Mouse (Mus musculus): ENCODE measurements around the gene Sat1. TPM values are rescaled to one million over a fixed set of nuclear protein-coding genes. Genes with fewer than 3 reads are reported as not detected.

The Sat1 gene
- total RNA-seq (2012; rRNA removed): 50.5 and 111 TPM in 2 replicates

DNA sequence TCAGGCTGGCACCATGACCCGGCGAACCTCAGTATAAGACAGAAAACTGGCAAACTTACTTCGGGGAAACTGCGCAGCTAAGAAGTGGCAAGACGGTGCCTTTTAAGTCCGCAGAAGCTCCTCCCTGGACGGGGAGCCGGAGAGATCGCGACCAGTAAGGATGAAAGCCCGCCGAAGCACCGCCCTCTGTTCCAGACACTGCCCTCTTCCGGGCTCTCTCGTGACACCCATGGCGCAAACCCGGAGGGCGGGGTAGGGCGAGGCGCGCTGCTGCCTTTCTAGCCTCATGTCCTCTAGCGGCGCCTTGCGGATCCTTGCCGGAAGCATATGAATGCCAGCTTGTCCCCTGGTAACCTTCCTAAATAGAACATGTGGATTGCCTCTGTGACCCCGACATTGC is at the start of gene Sat1:
Gene Sat1, minus strand, starts transcription at position 179 of the 400 bp plus-strand sequence.
- DNase-seq (ENCODE audit: low read depth, low spot score): peak; percentile 74
- TF ChIP-seq MAFK (IDR thresholded peaks at IDR 0.05; ENCODE audit: insufficient read depth, low read depth, low read length) (no peak), CHD2 (IDR thresholded peaks at IDR 0.05; ENCODE audit: low read depth, low read length) (no peak), ZNF384 (IDR thresholded peaks at IDR 0.05; ENCODE audit: low read depth, low read length) (no peak), HCFC1 (IDR thresholded peaks at IDR 0.05; ENCODE audit: borderline replicate concordance, insufficient read depth, low read length) (no peak), ZC3H11A (IDR thresholded peaks at IDR 0.05; ENCODE audit: borderline replicate concordance, low read depth, low read length) (no peak)
- H3K4me3 ChIP-seq (ENCODE audit: insufficient read depth in 1 of 2, low read depth in 1 of 2, low read length in 2 of 2, poor library complexity in 1 of 2, severe bottlenecking in 1 of 2): peak within 1 kb of the TSS; percentile 90 to 92
- peak within 1 kb of the TSS; percentile 87 for H3K9ac ChIP-seq (ENCODE audit: insufficient read depth, low read depth, low read length, poor library complexity, severe bottlenecking)
- H3K4me1 ChIP-seq (ENCODE audit: control insufficient read depth in 2 of 2, insufficient read depth in 2 of 2, low read length in 2 of 2, poor library complexity in 1 of 2): no peaks in the 10 kb centered on the region
- no peaks in the 10 kb centered on the region for H3K9me3 ChIP-seq (ENCODE audit: control insufficient read depth, insufficient read depth, low read depth, low read length)
- peaks cover 2% of the 10 kb centered on the region; the same call in 1 of the 2 replicates for H3K36me3 ChIP-seq (ENCODE audit: control insufficient read depth, insufficient read depth, low read length, poor library complexity, severe bottlenecking)
- H3K27ac ChIP-seq (ENCODE audit: insufficient read depth, low read depth, low read length, poor library complexity, severe bottlenecking): peak within 1 kb of the TSS; percentile 79; the same call in 1 of the 2 replicates
- in situ Hi-C loops (cut with MboI; ENCODE audit: low sequenced_read_pairs in 2 of 2, unreplicated experiment in 2 of 2): no loop called here

DNA sequence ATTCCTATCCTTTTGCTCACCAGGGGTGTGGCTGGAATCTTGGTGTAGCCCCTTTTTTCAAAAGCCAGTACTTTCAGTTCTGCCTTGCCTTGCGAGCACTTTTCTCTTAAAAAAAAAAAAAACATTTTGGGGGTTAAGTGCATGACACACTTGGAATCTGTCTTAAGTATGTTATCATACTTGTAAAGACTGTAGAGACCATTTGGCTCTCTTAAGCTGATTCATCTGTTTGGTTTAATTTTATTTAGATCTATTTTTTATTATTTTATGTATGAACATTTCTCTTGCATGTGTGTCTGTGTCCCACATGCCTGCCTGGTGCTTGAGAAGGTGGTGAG is 46.6 kb upstream of the Sat1 start:
- TF ChIP-seq ZNF384 (IDR thresholded peaks at IDR 0.05; ENCODE audit: low read depth, low read length) (peak; percentile 82), CHD2 (IDR thresholded peaks at IDR 0.05; ENCODE audit: low read depth, low read length) (no peak)
- Histone ChIP-seq H3K4me1 (ENCODE audit: control insufficient read depth in 2 of 2, insufficient read depth in 2 of 2, low read length in 2 of 2, poor library complexity in 1 of 2) (no peaks in the 10 kb centered on the region; a peak in 1 of 4 replicates), H3K9ac (ENCODE audit: insufficient read depth, low read depth, low read length, poor library complexity, severe bottlenecking) (peak overlapping the region; percentile 99)

DNA sequence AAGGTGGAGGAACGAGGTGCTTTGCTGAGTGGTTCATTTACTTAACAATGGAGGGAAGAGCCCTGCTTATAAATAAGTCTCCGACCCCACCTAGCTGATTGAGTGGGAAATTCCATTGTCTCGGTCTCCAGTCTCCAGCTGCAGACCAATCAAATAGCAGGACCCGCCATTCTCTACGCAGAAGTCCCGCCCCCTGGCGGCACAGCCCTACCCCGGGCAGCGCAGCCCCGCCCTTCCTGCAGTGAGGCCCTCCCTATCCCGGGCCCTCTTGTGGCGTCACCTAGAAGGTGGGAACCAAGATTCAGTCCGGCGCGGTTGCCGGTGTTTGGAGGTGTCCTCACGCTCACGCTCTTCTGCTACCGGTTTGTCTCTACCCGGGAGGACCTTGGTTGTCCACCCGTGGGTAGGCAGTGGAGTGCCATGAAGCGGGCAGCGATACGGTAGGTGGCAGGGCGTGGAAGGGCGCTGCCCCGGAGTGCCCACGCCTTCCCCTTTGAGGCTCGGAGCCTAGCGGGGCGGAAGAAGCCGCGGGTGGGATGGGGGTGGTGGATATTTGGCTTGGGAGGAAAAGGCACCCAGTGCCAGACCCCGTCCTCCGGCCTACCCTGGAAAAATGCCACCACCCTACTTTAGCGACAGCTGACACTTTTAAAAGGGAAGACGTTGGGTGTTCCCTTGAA is 46.1 kb upstream of the Sat1 start, which contains the start of gene Acot9:
Gene Acot9, plus strand, starts transcription at position 209 of the 680 bp plus-strand sequence.
- in situ Hi-C loops (cut with MboI; ENCODE audit: low sequenced_read_pairs in 2 of 2, unreplicated experiment in 2 of 2): no loop called here
- peak within 1 kb of the TSS; percentile 99 for H3K9ac ChIP-seq (ENCODE audit: insufficient read depth, low read depth, low read length, poor library complexity, severe bottlenecking)
- DNase-seq (ENCODE audit: low read depth, low spot score): peak; percentile 69
- no peaks in the 10 kb centered on the region for H3K36me3 ChIP-seq (ENCODE audit: control insufficient read depth, insufficient read depth, low read length, poor library complexity, severe bottlenecking)
- peak within 1 kb of the TSS; percentile 99 to 100 for H3K4me3 ChIP-seq (ENCODE audit: insufficient read depth in 1 of 2, low read depth in 1 of 2, low read length in 2 of 2, poor library complexity in 1 of 2, severe bottlenecking in 1 of 2)
- peak within 1 kb of the TSS; percentile 97 for H3K27ac ChIP-seq (ENCODE audit: insufficient read depth, low read depth, low read length, poor library complexity, severe bottlenecking)
- TF ChIP-seq CHD2 (IDR thresholded peaks at IDR 0.05; ENCODE audit: low read depth, low read length): no peak
- no peak for TF ChIP-seq ZNF384 (IDR thresholded peaks at IDR 0.05; ENCODE audit: low read depth, low read length)
- no peak for TF ChIP-seq MAFK (IDR thresholded peaks at IDR 0.05; ENCODE audit: insufficient read depth, low read depth, low read length)
- TF ChIP-seq ZC3H11A (IDR thresholded peaks at IDR 0.05; ENCODE audit: borderline replicate concordance, low read depth, low read length): no peak
- no peak; the same call in 1 of the 2 replicates for TF ChIP-seq HCFC1 (IDR thresholded peaks at IDR 0.05; ENCODE audit: borderline replicate concordance, insufficient read depth, low read length)
- H3K4me1 ChIP-seq (ENCODE audit: control insufficient read depth in 2 of 2, insufficient read depth in 2 of 2, low read length in 2 of 2, poor library complexity in 1 of 2): no peaks in the 10 kb centered on the region; a peak in 1 of 4 replicates
- H3K9me3 ChIP-seq (ENCODE audit: control insufficient read depth, insufficient read depth, low read depth, low read length): no peaks in the 10 kb centered on the region

More for the DNA sequence above, 46.6 kb upstream of the Sat1 start:
- no peaks in the 10 kb centered on the region for H3K9me3 ChIP-seq (ENCODE audit: control insufficient read depth, insufficient read depth, low read depth, low read length)
- DNase-seq (ENCODE audit: low read depth, low spot score): no peak
- no peaks in the 10 kb centered on the region for H3K36me3 ChIP-seq (ENCODE audit: control insufficient read depth, insufficient read depth, low read length, poor library complexity, severe bottlenecking)
- in situ Hi-C loops (cut with MboI; ENCODE audit: low sequenced_read_pairs in 2 of 2, unreplicated experiment in 2 of 2): no loop called here
- peak overlapping the region; percentile 99 to 100 for H3K4me3 ChIP-seq (ENCODE audit: insufficient read depth in 1 of 2, low read depth in 1 of 2, low read length in 2 of 2, poor library complexity in 1 of 2, severe bottlenecking in 1 of 2)
- no peak overlapping the region; the same call in 1 of the 2 replicates for H3K27ac ChIP-seq (ENCODE audit: insufficient read depth, low read depth, low read length, poor library complexity, severe bottlenecking)

DNA sequence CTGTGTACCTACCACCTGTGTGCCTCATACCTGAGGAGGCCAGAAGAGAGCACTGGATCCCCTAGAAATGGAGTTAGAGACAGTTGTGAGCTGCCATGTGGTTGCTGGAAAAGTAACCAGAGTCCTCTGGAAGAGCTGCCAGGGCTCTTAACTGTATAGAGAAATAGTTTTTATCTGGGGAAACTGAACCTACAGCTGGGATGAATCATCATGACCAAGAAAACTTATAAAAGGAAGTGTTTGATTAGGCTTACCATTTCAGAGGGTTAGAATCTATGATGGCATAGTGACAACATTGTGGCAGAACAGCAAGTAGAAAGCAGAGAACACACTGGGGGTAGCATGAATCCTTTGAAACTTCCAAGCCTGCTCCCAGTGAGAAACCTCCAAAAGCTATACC is 40.6 kb upstream of the Sat1 start:
- no peak overlapping the region for H3K4me3 ChIP-seq (ENCODE audit: insufficient read depth in 1 of 2, low read depth in 1 of 2, low read length in 2 of 2, poor library complexity in 1 of 2, severe bottlenecking in 1 of 2)
- no peak for TF ChIP-seq HCFC1 (IDR thresholded peaks at IDR 0.05; ENCODE audit: borderline replicate concordance, insufficient read depth, low read length)
- no peak for TF ChIP-seq ZNF384 (IDR thresholded peaks at IDR 0.05; ENCODE audit: low read depth, low read length)
- TF ChIP-seq CHD2 (IDR thresholded peaks at IDR 0.05; ENCODE audit: low read depth, low read length): no peak
- no peak for TF ChIP-seq ZC3H11A (IDR thresholded peaks at IDR 0.05; ENCODE audit: borderline replicate concordance, low read depth, low read length)
- TF ChIP-seq MAFK (IDR thresholded peaks at IDR 0.05; ENCODE audit: insufficient read depth, low read depth, low read length): no peak
- no peaks in the 10 kb centered on the region for H3K36me3 ChIP-seq (ENCODE audit: control insufficient read depth, insufficient read depth, low read length, poor library complexity, severe bottlenecking)
- no peak overlapping the region for H3K27ac ChIP-seq (ENCODE audit: insufficient read depth, low read depth, low read length, poor library complexity, severe bottlenecking)
- no peaks in the 10 kb centered on the region for H3K9me3 ChIP-seq (ENCODE audit: control insufficient read depth, insufficient read depth, low read depth, low read length)
- in situ Hi-C loops (cut with MboI; ENCODE audit: low sequenced_read_pairs in 2 of 2, unreplicated experiment in 2 of 2): no loop called here
- H3K9ac ChIP-seq (ENCODE audit: insufficient read depth, low read depth, low read length, poor library complexity, severe bottlenecking): no peak overlapping the region
- DNase-seq (ENCODE audit: low read depth, low spot score): no peak
- H3K4me1 ChIP-seq (ENCODE audit: control insufficient read depth in 2 of 2, insufficient read depth in 2 of 2, low read length in 2 of 2, poor library complexity in 1 of 2): no peaks in the 10 kb centered on the region

All from ES-E14 (cell line).